Mouse (Mus musculus): ENCODE results near the gene Gja4. TPM values are rescaled to one million over a fixed set of nuclear protein-coding genes. Genes with fewer than 3 reads are reported as not detected.

Gene Gja4
- polyA plus RNA-seq, 1 experiment = 7.0 TPM

- TF ChIP-seq POLR2A (IDR thresholded peaks at IDR 0.05; ENCODE audit: low read depth, low read length) = no peak
- no peak for TF ChIP-seq CTCF (IDR thresholded peaks at IDR 0.05; ENCODE audit: extremely low read depth, insufficient read length, insufficient replicate concordance, low read depth, low read length)
- Histone ChIP-seq H3K36me3 (ENCODE audit: control insufficient read depth, insufficient read depth, low read length) (peaks cover 2% of the 10 kb centered on the region; the same call in 1 of the 2 replicates), H3K27me3 (ENCODE audit: control insufficient read depth, insufficient read depth, low read length) (no peaks in the 10 kb centered on the region), H3K4me3 (ENCODE audit: low read depth, low read length) (peak within 1 kb of the TSS; percentile 75), H3K4me1 (ENCODE audit: control insufficient read depth, insufficient read depth, insufficient read length, low read length) (peaks cover 22% of the 10 kb centered on the region), H3K27ac (ENCODE audit: insufficient read depth, low read depth, low read length) (peak within 1 kb of the TSS; percentile 55)
- 2% methylated on average over 49 of the region's 49 CpGs for WGBS
Observed at GRCm38 (mm10) chr4:127330181-127331100, 16.6 kb upstream of the Gja4 start, which contains the start of gene Gjb3. Gene Gjb3 (minus strand): TSS chr4:127330844.

- H3K27me3 ChIP-seq (ENCODE audit: control insufficient read depth, insufficient read depth, low read length) = no peaks in the 10 kb centered on the region
- peaks cover 2% of the 10 kb centered on the region; the same call in 1 of the 2 replicates for H3K36me3 ChIP-seq (ENCODE audit: control insufficient read depth, insufficient read depth, low read length)
- peaks cover 22% of the 10 kb centered on the region for H3K4me1 ChIP-seq (ENCODE audit: control insufficient read depth, insufficient read depth, insufficient read length, low read length)
- peak overlapping the region; percentile 55 for H3K27ac ChIP-seq (ENCODE audit: insufficient read depth, low read depth, low read length)
- 2% methylated on average over 13 of the region's 13 CpGs for WGBS
- H3K4me3 ChIP-seq (ENCODE audit: low read depth, low read length) = peak overlapping the region; percentile 75
- TF ChIP-seq POLR2A (IDR thresholded peaks at IDR 0.05; ENCODE audit: low read depth, low read length) = no peak
- TF ChIP-seq CTCF (IDR thresholded peaks at IDR 0.05; ENCODE audit: extremely low read depth, insufficient read length, insufficient replicate concordance, low read depth, low read length) = no peak
Observed at GRCm38 (mm10) chr4:127329751-127330150, 15.9 kb upstream of the Gja4 start.

GRCm38 (mm10) chr4:127329046-127329445, 15.2 kb upstream of the Gja4 start:
- Histone ChIP-seq H3K27me3 (ENCODE audit: control insufficient read depth, insufficient read depth, low read length) (no peaks in the 10 kb centered on the region), H3K36me3 (ENCODE audit: control insufficient read depth, insufficient read depth, low read length) (peaks cover 2% of the 10 kb centered on the region; the same call in 1 of the 2 replicates), H3K4me1 (ENCODE audit: control insufficient read depth, insufficient read depth, insufficient read length, low read length) (peaks cover 28% of the 10 kb centered on the region), H3K4me3 (ENCODE audit: low read depth, low read length) (peak overlapping the region; percentile 75), H3K27ac (ENCODE audit: insufficient read depth, low read depth, low read length) (peak overlapping the region; percentile 55)
- TF ChIP-seq CTCF (IDR thresholded peaks at IDR 0.05; ENCODE audit: extremely low read depth, insufficient read length, insufficient replicate concordance, low read depth, low read length) (no peak), POLR2A (IDR thresholded peaks at IDR 0.05; ENCODE audit: low read depth, low read length) (no peak)
- 35% methylated on average over 3 of the region's 3 CpGs for WGBS

GRCm38 (mm10) chr4:127328378-127328777, 14.5 kb upstream of the Gja4 start:
- H3K27ac ChIP-seq (ENCODE audit: insufficient read depth, low read depth, low read length) = peak overlapping the region; percentile 52
- H3K4me1 ChIP-seq (ENCODE audit: control insufficient read depth, insufficient read depth, insufficient read length, low read length) = peaks cover 32% of the 10 kb centered on the region
- no peak for TF ChIP-seq POLR2A (IDR thresholded peaks at IDR 0.05; ENCODE audit: low read depth, low read length)
- TF ChIP-seq CTCF (IDR thresholded peaks at IDR 0.05; ENCODE audit: extremely low read depth, insufficient read length, insufficient replicate concordance, low read depth, low read length) = no peak
- 40% methylated on average over 7 of the region's 7 CpGs for WGBS
- peaks cover 2% of the 10 kb centered on the region; the same call in 1 of the 2 replicates for H3K36me3 ChIP-seq (ENCODE audit: control insufficient read depth, insufficient read depth, low read length)
- H3K4me3 ChIP-seq (ENCODE audit: low read depth, low read length) = 0 out of 2 replicates have a peak overlapping the region, but pooled peaks have one; percentile 6
- no peaks in the 10 kb centered on the region for H3K27me3 ChIP-seq (ENCODE audit: control insufficient read depth, insufficient read depth, low read length)

- no peaks in the 10 kb centered on the region for H3K27me3 ChIP-seq (ENCODE audit: control insufficient read depth, insufficient read depth, low read length)
- WGBS = 37% methylated on average over 6 of the region's 6 CpGs
- H3K4me1 ChIP-seq (ENCODE audit: control insufficient read depth, insufficient read depth, insufficient read length, low read length) = peaks cover 32% of the 10 kb centered on the region
- TF ChIP-seq CTCF (IDR thresholded peaks at IDR 0.05; ENCODE audit: extremely low read depth, insufficient read length, insufficient replicate concordance, low read depth, low read length) = no peak
- no peak for TF ChIP-seq POLR2A (IDR thresholded peaks at IDR 0.05; ENCODE audit: low read depth, low read length)
- no peak overlapping the region for H3K4me3 ChIP-seq (ENCODE audit: low read depth, low read length)
- peaks cover 2% of the 10 kb centered on the region; the same call in 1 of the 2 replicates for H3K36me3 ChIP-seq (ENCODE audit: control insufficient read depth, insufficient read depth, low read length)
- peak overlapping the region; percentile 52 for H3K27ac ChIP-seq (ENCODE audit: insufficient read depth, low read depth, low read length)
Observed at GRCm38 (mm10) chr4:127327749-127328148, 13.9 kb upstream of the Gja4 start.

GRCm38 (mm10) chr4:127327258-127327657, 13.4 kb upstream of the Gja4 start:
- 13% methylated on average over 7 of the region's 7 CpGs for WGBS
- Histone ChIP-seq H3K27ac (ENCODE audit: insufficient read depth, low read depth, low read length) (peak overlapping the region; percentile 52; the same call in 1 of the 2 replicates), H3K27me3 (ENCODE audit: control insufficient read depth, insufficient read depth, low read length) (no peaks in the 10 kb centered on the region), H3K4me3 (ENCODE audit: low read depth, low read length) (no peak overlapping the region), H3K36me3 (ENCODE audit: control insufficient read depth, insufficient read depth, low read length) (peaks cover 2% of the 10 kb centered on the region; the same call in 1 of the 2 replicates), H3K4me1 (ENCODE audit: control insufficient read depth, insufficient read depth, insufficient read length, low read length) (peaks cover 32% of the 10 kb centered on the region)
- no peak for TF ChIP-seq POLR2A (IDR thresholded peaks at IDR 0.05; ENCODE audit: low read depth, low read length)
- TF ChIP-seq CTCF (IDR thresholded peaks at IDR 0.05; ENCODE audit: extremely low read depth, insufficient read length, insufficient replicate concordance, low read depth, low read length) = no peak

- Histone ChIP-seq H3K27ac (ENCODE audit: insufficient read depth, low read depth, low read length) (no peak overlapping the region), H3K36me3 (ENCODE audit: control insufficient read depth, insufficient read depth, low read length) (peaks cover 2% of the 10 kb centered on the region; the same call in 1 of the 2 replicates), H3K4me1 (ENCODE audit: control insufficient read depth, insufficient read depth, insufficient read length, low read length) (peaks cover 25% of the 10 kb centered on the region), H3K27me3 (ENCODE audit: control insufficient read depth, insufficient read depth, low read length) (no peaks in the 10 kb centered on the region), H3K4me3 (ENCODE audit: low read depth, low read length) (no peak overlapping the region)
- TF ChIP-seq CTCF (IDR thresholded peaks at IDR 0.05; ENCODE audit: extremely low read depth, insufficient read length, insufficient replicate concordance, low read depth, low read length) (no peak), POLR2A (IDR thresholded peaks at IDR 0.05; ENCODE audit: low read depth, low read length) (no peak)
- WGBS = 66% methylated on average over 5 of the region's 5 CpGs
Observed at GRCm38 (mm10) chr4:127325276-127325675, 11.4 kb upstream of the Gja4 start.
